Mouse (Mus musculus) right cerebral cortex, postnatal 10 days (tissue): ENCODE measurements at regions not wholly inside any gene's neighbourhood (a gene's known extent, or its start where the extent isn't known, plus 50 kb on each side); places are given as distances from the start of the nearest gene placed in this dataset.
A peak's percentile ranks its signal among the peaks of the same experiment; 100 is the strongest.

ENCODE experiments used
- DNase-seq, 2 experiments: peaks; one replicate each; pipeline ENCODE4 v3.0.0; 2021; ENCODE audit warnings: low spot score in 2 of 2

DNA sequence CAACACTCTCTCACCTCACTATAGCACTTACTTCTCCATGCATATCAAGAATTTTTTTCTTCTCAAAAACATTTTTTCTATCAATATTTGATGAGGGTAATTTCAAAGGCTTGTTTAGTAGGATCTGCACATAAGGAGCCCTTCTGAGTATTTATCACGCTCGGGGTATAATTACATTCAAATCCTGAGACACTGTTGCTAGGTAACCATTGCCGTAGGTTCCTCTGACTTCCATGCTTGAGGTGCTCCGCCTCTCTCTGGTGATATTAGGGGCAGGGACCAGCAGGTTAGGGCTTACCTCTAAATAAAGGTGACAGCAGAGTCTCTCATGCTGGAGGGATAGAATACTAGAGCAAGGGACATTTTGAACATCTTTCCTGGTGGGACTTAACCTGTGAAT lies 54.4 kb upstream of the 9630041A04Rik start:
- DNase-seq: peak; percentile 39 to 55

DNA sequence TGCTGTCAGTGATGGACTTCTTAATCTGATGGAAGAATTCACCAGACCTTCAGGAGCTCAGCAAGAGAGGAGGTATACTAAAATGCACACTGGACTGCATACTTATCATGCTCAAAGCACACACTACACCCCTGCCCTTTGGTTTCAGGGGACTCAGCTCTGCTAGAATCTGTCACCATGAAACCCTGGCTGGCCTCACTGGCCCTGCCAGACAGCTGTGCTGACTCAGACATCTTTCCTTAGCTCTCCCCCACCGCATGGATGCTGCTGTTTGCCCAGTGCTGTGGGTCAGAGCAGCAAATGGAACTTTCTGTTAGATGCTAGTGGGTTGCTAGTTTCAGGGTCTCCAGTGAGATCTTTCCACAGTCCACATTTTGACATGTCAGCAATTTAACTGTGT lies 64.9 kb upstream of the 9630041A04Rik start:
- no peak for DNase-seq

DNA sequence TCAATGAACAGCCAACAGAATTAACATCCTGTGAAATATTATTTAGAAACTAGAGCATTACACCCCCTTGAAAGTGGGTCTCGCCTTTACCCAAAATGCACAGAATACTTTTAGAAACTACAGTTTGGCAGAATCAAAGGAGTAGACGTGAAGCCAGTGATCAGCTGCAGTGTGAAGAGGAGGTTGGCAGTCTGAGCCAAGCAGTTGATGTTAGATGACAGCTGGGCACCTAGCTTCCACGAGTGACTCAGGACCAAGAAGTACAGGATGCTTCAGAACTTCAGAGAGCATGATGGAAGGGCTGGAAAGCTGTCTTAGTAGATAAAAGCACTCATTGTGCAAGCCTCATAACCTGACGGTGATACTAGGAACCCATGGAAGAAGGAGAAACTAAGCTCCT lies 65.6 kb upstream of the 9630041A04Rik start:
- no peak for DNase-seq

DNA sequence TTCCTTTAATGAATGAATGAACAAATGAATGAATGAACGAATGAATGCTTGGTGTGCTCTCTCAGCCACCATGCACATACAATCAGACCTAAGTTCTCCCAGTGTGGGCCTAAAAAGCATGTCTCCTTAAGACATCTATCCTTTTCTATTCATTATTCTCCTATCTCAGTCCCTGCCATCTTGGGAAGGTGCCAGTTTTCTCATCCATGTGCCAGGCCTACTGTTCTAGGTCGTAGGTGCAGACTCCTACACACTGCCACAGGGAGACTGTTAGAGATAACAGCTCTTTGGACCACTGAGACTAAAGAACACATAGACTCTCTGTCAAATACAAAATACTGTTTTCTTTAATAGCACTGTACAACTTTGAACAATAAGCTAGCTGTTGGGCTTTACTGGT lies 66.2 kb upstream of the 9630041A04Rik start:
- DNase-seq: no peak

DNA sequence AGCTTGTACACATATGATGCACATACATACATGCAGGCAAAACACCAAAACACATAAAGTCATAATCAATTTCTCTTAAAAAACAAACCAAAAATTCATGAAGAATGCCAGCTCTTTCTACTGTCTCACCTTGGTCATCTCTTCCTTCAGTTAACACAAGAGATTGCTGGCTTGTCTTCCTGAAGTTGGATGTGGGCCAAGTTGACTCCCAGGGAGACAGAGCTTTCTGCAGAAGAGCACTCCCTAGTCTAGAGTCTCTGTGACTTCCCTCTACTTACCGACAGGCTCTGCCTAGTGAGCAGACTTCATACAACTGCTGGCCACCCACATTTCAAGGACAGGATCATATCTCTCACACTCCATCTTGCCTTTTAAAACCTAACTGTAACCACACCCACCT lies 70.7 kb upstream of the 9630041A04Rik start:
- no peak for DNase-seq

DNA sequence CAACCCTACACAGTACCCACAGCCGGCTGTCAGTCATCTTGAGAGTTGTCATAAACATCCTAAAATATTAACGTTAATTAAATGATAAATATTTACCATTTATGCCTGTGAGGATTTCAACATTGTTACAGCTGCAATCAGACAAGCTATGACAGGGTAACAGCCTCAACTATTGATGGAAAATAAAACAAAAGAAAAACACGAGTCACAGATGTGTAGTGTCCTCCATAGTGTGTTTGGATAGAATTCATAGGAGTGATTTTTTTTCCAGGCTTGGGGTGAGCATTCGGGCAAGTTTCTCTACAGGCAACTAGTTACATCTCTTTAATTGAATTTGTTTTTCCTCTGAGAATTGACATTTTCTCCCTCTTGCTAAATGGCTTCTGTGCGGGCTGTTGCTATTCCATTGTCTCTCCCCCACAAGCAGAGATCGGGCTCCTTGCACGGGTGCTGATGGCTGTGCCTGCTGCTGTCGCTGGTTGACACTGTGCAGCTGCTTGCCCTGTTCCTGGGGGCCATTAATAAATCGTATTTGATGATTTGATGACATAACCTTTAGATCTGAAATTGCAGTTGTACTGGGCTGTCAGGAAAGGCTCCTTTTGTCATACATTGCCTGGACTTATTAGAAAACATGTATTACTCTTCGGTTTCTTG lies 120.6 kb upstream of the 9630041A04Rik start:
- no peak for DNase-seq

DNA sequence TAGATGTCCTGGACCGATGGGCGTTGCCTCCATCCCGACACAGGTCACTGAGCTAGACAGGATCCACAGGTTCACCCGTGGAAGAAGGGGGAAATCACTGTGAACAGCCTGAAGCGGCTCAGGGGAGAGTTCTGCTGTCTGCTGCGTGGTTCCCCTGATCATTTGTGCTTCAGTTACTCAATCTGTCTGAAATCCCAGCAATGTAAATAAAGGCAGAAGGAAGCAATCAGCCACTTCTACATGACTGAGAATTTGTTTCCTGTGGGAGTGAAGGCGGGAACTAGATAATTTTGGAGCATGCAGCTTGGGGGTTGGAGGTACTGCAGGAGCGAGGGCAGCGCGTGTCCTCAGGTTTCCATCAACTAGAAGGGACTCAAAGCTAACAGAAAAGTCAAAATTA lies 122.3 kb upstream of the 9630041A04Rik start:
- no peak for DNase-seq

DNA sequence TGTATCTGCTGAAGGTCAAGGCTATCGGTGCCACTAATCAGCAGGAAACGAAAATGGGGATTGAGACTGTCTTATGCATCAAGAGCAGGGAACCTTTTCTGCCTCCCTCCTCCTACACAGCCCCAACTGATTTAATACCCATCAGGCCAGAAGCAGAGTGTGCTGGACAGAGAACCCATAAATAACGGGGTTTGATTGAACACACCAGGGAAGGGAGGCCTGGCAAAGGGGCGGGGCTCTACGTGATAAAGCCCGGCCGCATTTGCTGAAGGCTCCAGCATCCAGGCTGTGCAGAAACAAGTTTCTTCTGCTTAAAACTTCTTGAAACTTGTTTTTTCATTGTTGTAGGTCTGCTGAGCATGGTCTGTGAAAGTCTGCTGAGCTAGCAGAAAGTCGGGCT lies 127.4 kb upstream of the 9630041A04Rik start:
- no peak for DNase-seq

DNA sequence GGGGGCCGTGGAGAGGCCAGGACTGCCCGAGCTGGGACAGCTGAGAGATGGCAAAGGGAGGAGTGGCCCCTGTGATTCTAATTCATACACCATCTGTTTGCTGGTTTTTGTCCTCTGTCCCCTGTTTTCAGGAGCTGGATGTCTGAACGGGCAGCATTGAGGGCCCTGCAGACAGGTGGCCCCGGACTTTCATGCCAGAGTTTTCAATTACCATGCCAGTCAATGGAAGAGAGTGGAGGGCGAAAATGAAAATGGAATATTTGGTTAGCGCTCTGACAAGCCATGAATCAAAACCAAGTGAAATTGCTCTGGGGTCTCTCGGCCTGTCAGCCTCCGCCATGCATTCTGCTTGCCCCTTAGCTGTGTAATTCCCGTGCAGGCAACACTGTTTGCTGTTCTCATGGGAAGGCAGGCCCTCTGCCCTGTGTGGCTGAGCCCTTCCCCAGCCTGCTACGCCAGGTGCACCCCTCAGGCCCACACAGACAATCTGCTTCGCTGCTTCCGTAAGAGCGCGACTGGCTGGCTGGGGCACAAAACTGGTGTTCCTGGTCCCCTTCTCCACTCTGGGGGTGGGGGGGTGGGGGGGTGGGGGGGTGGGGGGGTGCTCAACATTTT lies 127.9 kb upstream of the 9630041A04Rik start:
- DNase-seq: no peak

DNA sequence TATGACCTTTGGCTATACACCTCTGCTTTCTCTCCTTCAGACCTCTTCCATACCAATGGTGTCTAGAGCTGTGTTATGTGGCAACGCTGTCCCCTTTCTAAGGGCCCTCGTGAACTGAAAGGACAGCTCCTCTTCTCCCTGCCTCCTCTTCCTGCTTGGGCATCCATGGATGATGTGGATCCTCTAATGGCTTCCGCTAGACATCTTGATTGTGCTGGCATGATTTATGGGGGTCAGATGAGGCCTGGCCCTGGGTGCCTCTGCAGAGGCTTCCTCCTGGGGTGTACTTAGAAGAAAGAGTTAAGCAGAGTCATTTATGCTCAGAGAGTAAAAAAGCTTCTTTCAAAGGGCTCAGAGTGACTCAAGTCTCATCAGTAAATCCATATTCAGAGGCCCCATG lies 131.5 kb upstream of the 9630041A04Rik start:
- DNase-seq: no peak

DNA sequence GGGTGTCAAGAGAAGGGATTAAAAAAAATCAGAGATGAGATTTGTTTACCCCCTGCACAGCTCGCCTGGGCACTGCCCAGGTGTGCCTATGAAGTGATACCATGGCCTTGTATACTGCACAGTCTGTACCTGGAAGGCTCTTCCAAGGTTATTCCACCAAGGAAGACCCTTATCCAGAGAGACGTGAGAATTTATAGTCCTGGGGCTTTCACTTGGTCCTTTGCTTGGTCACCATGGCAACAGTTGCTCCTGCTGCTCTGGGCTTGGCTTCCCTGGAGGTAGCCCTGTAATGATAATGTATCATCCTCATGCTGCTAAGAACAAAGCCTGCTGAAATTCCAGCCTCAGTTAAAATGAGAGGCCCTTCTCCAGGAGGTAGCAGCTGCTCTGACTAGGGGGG lies 143.7 kb upstream of the 9630041A04Rik start:
- DNase-seq: peak in 1 of 2 experiments; percentile 34

DNA sequence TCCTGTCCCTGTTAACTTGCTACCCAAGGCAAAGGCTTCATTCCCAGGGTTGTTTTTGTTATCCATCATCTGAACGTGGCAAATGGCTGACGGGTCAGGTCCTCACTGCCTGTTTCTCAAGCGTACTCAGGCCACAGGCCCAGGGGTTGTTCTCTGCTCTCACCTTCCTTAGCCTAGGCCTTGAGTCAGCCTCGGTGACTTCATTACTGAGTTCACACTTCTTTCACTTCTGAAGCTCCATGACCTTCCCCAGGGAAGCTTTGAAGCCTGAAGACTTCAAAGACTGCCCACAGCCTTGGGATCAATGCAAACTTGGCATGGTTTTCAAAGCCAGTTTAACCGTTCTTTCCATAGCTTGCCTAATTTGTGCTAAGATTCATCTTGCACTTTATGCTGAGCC lies 145.3 kb upstream of the 9630041A04Rik start:
- no peak for DNase-seq

DNA sequence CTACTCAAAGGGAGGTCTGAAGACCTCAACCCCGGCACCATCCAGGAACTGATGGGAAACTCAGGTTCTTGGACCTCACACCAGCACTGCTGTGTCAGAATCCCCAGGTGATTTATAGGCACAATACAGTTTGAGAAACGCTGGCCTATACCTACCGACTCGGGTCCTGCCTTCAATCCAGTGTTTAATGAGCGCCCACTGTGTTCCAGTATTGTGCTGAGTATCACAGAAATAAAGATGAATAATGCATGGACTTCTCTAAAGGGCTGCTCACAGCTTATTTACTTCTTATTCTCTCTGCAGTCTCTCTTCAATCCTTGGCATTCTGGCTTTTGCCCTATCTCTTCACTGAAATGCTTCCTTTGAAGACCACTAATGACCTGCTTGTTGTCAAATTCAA lies 146.8 kb upstream of the 9630041A04Rik start:
- DNase-seq: no peak

DNA sequence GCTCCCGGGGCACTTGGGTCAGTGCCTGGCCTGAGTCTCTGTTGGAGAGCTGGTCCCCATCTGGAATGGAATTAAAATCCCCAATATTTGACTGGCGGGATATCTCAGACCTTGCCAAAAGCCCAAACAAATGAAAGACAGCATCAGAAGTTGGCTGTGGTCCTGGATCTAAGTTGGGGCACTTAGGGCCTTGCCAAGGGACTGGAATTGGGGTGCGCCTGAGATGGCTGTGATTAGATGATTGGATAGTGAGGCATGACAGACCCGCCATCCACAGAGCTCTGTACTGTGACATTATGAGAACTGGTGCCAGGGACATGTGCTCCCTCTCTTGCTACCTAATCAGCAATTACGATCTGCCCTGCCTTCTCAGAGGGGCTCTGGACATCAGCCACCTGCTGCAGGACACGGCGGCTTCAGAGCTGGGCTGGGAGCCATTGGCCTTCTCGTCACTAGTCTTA lies 151.0 kb upstream of the 9630041A04Rik start:
- peak; percentile 30 to 37 for DNase-seq

DNA sequence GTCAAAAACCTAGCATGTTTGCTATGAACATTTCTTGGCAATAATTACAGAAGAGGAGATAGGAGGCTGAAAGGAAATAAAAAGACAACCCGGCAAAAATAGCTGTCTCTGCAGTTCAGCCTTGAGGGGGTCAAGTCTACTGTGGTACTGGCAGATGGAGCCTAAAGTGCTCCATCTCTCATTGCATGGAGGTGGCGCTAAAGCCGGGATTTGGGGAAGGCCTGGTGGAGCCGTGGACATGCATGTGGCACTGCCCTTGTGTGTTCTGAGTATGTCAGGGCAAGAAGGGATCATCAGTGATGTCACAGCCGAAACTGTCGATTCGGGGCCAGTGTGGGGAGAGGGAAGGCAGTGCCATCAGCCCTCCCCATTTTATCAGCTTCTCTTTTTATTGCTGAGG lies 161.3 kb upstream of the 9630041A04Rik start:
- DNase-seq: no peak

DNA sequence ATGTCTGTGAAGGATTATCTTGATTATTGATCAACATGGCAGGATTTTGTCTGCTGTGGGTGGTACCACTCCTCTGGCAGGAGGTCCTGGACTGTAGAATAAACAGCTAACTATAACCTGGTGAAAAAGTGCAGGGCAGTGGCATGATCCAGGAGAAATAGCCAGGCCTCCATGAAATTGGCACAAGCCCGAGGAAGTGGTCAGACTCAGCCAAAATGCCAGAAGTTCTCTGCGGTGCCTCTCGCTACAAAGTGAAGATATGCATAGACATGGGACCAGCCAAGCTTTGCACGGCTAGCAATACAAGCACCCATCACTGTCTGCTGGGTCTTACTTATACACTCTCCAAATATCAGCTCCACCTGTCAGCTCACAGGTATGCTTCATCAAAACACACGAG lies 167.6 kb upstream of the 9630041A04Rik start:
- no peak for DNase-seq

DNA sequence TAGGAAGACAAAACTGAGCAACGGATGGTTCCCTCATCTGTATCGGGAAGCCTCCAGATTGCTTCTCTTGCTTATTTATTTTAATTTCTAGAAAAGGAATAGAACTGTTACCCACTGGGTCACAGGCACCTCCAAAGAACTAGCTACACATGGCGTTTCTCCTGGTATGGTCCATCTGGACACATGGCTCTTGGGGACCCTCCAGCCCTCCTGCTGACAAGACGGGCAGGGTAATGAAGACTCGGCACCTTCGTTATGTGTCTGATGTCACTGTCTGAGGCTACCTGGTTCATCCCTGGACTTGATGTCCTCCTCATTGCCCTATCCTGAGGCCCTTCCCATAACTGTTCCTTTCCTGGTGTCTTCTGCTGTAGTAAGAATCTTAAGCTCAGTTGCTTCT lies 170.3 kb upstream of the 9630041A04Rik start:
- no peak for DNase-seq

DNA sequence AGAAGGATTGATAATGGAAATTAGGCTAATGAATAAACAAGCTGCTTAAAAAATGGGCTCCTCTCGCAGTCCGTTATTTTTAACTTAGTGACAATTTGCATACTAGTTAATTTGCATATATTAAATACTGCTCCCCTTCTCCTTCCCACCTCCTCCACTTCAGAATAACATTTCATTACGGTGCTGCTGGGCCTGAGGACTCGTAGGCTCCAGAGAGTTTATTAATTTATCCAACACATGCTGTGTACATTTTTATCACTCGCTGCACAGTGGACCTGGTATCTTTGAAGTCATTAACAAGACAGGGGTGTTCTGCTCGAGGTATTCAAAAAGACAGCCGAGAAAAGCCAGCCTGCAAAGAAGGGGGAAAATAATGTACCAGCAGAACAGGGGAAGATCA lies 170.7 kb upstream of the 9630041A04Rik start:
- no peak for DNase-seq

DNA sequence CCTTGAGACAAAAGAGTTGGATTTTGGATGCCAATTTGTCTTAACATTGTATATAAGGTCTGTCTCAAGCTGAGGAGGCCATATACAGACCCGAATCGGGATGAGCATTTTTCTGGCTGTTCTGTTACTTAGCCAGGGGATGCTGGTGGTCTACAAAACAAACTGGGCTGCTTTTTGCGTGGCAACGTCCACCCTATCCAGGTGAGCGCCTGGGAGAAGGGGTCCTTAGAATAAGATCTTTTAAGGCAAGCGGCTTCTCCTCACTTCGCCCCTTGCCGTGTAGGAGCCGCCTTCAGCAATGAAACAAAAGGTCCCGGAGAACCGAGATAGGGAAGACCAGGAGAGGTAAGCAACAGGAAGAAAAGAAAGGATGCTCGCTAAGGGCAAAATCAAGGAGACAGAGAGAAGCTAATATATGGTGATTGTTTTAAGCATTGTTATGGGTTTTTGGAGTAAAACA lies 171.2 kb upstream of the 9630041A04Rik start:
- peak in 1 of 2 experiments; percentile 26 for DNase-seq

DNA sequence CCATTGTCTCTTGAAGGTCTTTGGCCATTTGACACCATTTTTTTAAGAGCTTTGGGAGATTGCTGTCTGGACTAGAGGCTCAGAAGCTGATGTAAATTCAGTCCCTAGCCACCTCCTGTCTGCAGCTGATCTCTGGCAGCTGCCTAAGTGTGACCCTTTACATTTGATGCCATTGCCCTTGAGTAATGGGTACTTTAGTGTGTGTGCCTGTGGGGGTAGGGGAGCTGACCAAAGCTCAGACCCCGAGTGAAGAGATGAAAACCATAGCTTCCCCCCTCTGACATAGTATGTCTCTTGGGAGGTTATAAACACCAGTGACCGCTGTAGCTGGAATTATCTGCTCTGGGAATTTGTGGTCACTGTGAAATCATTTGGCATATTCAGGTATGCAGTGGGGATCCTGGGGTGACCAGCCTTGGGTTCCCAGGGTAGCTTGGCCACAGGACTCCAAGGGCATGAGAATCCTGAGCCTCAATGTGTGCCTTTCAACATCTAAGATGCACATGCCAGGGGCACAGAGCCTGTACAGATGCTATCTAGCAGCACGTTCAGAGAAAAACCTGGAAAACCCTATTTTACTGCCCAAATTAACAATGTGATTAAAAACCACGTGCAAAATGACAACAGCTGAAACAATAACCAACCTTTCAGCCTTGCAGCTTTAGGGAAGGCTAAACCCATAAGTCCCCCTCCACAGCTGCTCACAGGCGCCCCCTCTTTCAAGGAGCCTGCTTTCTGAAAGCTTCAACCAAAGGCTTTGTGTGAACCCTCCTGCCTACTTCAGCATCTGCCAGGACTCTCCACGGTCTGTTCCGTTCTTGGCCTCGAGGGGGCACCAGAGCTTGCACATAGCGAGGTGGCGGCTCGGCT lies 171.9 kb upstream of the 9630041A04Rik start:
- DNase-seq: peak; percentile 95 to 97

DNA sequence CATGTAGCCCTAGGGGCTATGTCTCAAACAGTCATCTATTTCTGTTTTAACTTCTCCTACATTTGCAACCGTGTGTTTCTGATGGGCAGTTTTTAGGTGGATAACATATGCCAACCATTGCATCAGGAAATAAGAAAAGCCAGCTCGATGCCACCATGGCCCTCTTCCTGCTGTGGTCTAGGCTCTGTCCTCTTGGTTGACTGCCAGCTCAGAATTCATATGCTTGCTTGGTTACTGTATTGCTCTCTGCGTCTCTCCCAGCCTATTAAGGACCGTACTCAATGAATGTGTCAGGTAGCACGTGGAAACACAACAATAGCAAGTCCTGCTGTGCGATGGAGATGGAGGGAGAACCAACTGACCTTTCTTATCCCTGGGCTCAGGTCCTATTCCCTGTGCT lies 174.4 kb upstream of the 9630041A04Rik start:
- DNase-seq: no peak

DNA sequence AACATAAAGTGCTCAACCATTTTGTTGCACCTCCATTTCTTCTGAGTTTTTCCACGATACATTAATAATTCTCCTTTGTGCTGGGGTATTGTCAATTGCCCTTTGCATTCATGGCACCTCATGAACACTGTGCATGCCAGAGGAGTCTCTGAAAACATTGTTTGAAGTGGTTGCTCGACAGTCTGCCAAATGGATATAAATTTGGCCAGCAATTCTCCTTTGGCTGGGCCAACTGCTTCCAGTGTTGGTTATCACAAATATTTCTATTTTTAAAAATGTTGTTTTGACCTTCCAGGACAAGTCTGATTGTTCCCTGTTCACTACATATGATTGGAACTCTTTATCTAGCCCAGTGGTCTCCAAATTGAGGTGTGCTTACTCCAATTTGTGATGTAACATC lies 184.1 kb upstream of the 9630041A04Rik start:
- DNase-seq: no peak

DNA sequence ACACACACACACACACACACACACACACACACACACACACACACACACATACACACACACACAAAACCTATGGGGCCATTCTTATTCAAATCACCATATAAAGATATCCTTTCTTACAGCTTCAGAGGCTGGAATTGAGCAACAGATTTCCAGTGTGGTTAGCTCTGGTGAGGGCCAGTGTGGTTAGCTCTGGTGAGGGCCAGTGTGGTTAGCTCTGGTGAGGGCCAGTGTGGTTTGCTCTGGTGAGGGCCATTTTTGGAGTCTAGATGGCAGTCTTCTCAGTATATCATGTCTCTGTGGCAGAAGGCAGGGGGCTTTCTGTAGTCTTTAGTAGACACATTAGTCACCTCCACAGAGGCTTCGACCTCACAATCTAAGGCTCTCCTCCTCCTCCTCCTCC lies 191.5 kb upstream of the 9630041A04Rik start:
- no peak for DNase-seq
